Mouse (Mus musculus) heart, embryonic 11.5 days (tissue): Measurements from ENCODE around the gene B3gat2. TPM values are rescaled to one million over a fixed set of nuclear protein-coding genes. Genes with fewer than 3 reads are reported as not detected.

Source experiments
- ATAC-seq: fragments of 200-750 bp; cut with Nextera tagmentation; replicated peaks from 2 replicates; pipeline ENCODE4 v1.8.0; 2017; ENCODE audit warnings: moderate library complexity; ENCODE audit not compliant: insufficient number of reproducible peaks, low FRiP score, low TSS enrichment
- H3K27ac ChIP-seq: fragments of 300-500 bp; sonication (generic); 2 replicates; pipeline ENCODE4 v1.5.1; 2014; ENCODE audit warnings: mild to moderate bottlenecking, low read depth, low read length
- H3K27me3 ChIP-seq: fragments of 300-500 bp; sonication (generic); 2 replicates; pipeline ENCODE4 v1.6.1; 2014; ENCODE audit warnings: mild to moderate bottlenecking, low read length, mixed read lengths; ENCODE audit not compliant: control insufficient read depth, insufficient read depth
- H3K36me3 ChIP-seq: fragments of 300-500 bp; sonication (generic); 2 replicates; pipeline ENCODE4 v1.6.1; 2014; ENCODE audit warnings: mild to moderate bottlenecking, low read length, moderate library complexity, mixed read lengths; ENCODE audit not compliant: control insufficient read depth, insufficient read depth
- H3K4me1 ChIP-seq: fragments of 300-500 bp; sonication (generic); 2 replicates; pipeline ENCODE4 v1.6.1; 2014; ENCODE audit warnings: low read length; ENCODE audit not compliant: control insufficient read depth, insufficient read depth
- H3K4me2 ChIP-seq: fragments of 300-500 bp; sonication (generic); 2 replicates; pipeline ENCODE4 v1.6.1; 2014; ENCODE audit warnings: mild to moderate bottlenecking, moderate library complexity
- H3K4me3 ChIP-seq: fragments of 300-500 bp; sonication (generic); 2 replicates; pipeline ENCODE4 v1.5.1; 2014; ENCODE audit warnings: low read depth, low read length
- H3K9ac ChIP-seq: fragments of 300-500 bp; sonication (generic); 2 replicates; pipeline ENCODE4 v1.6.1; 2014; ENCODE audit warnings: mild to moderate bottlenecking, low read depth, low read length, moderate library complexity
- H3K9me3 ChIP-seq: fragments of 300-500 bp; sonication (generic); replicated peaks from 2 replicates; pipeline ENCODE4 v1.6.1; 2016; ENCODE audit warnings: low read length; ENCODE audit not compliant: control insufficient read depth
- WGBS: fragments of 180-500 bp; shearing (Covaris S2); extraction: QIAGEN DNeasy Blood & Tissue Kit; methylation state at CpG from one replicate; pipeline ENCODE4 v1.1.7; 2014; ENCODE audit not compliant: insufficient replicate concordance; 5-methylcytosine and 5-hydroxymethylcytosine counted together
- polyA plus RNA-seq: library from polyadenylated mRNA; unstranded; fragments of >200 nt; fragmentation: Nextera tagmentation; extraction: Ambion mirVana; gene quantifications from 2 replicates; pipeline ENCODE4 v1.2.1, GENCODE M21; 2014

Gene B3gat2
- polyA plus RNA-seq, 1 experiment from 2014 or later, result 0.63 TPM

GRCm38 (mm10) chr1:23754340-23754739, 7.2 kb upstream of the B3gat2 start:
- H3K27ac ChIP-seq, result no peak overlapping the region
- no peak overlapping the region for H3K4me3 ChIP-seq
- H3K36me3 ChIP-seq, result no peaks in the 10 kb centered on the region
- H3K9me3 ChIP-seq, result no peaks in the 10 kb centered on the region
- 77% methylated on average over 1 of the region's 1 CpGs for WGBS
- no peaks in the 10 kb centered on the region for H3K4me1 ChIP-seq
- ATAC-seq, result no peak
- H3K9ac ChIP-seq, result no peak overlapping the region
- peaks cover 6% of the 10 kb centered on the region; the same call in 1 of the 2 replicates for H3K27me3 ChIP-seq
- H3K4me2 ChIP-seq, result no peak overlapping the region

GRCm38 (mm10) chr1:23754967-23755366, 6.6 kb upstream of the B3gat2 start:
- Histone ChIP-seq H3K4me3 (no peak overlapping the region), H3K9me3 (no peaks in the 10 kb centered on the region), H3K4me2 (no peak overlapping the region), H3K27ac (no peak overlapping the region), H3K36me3 (no peaks in the 10 kb centered on the region), H3K27me3 (peaks cover 12% of the 10 kb centered on the region), H3K9ac (no peak overlapping the region), H3K4me1 (no peaks in the 10 kb centered on the region)
- WGBS, result 77% methylated on average over 1 of the region's 1 CpGs
- ATAC-seq, result no peak

DNA sequence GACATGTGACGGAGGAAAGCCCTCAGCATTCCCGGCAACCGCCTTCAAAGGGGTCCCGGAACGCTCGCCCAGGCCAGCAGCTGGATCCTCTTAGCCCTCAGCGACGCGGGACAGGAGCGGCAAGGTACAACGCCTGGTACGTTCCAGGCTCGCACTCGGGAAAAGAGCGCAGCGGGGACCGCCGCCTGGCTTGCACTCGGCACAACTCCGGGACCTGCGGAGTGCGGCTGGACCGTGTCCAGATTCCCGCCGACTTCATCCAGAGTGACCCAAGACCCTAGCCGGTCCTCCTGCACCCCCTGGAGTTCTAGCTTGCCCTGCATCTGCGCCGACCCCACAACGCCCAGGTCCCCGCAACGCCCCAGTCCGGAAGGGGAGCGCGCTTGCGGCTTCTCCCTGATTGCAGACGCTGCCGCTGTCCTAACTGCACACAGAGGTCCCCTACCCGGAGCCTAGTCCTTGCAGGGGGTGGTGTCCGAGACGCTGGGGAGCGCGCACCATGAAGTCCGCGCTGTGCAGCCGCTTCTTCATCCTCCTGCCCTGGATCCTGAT, 659 bp downstream of the B3gat2 start:
- H3K4me3 ChIP-seq, result peak overlapping the region; percentile 62
- H3K9ac ChIP-seq, result peak overlapping the region; percentile 43; the same call in 1 of the 2 replicates
- peaks cover 50% of the 10 kb centered on the region for H3K27me3 ChIP-seq
- peaks cover 7% of the 10 kb centered on the region; the same call in 1 of the 2 replicates for H3K4me1 ChIP-seq
- no peak overlapping the region for H3K27ac ChIP-seq
- H3K9me3 ChIP-seq, result no peaks in the 10 kb centered on the region
- peak overlapping the region; percentile 98 for H3K4me2 ChIP-seq
- ATAC-seq, result no peak
- no peaks in the 10 kb centered on the region for H3K36me3 ChIP-seq
- WGBS, result 0% methylated on average over 45 of the region's 45 CpGs

DNA sequence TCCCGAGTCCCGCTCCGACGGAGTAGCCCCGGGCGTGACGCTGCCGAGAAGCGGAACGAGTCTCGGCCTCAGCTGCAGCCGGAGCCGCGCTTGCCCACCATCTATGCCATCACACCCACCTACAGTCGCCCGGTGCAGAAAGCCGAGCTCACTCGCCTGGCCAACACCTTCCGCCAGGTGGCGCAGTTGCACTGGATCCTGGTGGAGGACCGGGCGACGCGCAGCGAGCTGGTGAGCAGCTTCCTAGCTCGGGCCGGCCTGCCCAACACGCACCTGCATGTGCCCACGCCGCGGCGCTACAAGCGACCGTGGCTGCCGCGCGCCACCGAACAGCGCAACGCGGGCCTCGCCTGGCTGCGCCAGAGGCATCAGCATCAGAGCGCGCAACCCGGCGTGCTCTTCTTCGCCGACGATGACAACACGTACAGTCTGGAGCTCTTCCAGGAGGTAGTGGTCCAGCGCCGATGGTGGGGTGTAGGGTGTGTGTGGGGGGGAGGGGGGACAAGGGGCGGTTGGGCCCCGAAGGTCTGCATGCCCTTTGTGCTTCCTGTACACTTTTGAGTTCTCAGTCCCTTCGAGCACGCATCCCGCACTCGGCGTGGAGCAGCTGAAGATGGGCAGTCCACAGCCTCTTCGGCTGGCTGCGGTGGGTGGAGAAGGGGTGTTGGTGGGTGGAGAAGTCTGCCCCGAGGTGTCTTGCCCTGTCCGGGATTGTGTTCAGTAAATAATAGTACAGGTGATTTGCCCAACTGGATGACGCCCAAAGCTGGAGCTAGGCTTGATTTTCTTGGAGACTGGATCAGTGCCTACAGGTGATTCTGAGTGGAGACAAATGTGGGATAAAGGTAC, 1.5 kb downstream of the B3gat2 start:
- H3K9ac ChIP-seq, result peak overlapping the region; percentile 43; the same call in 1 of the 2 replicates
- WGBS, result 3% methylated on average over 63 of the region's 65 CpGs

GRCm38 (mm10) chr1:23763726-23764125, 2.2 kb downstream of the B3gat2 start:
- H3K27ac ChIP-seq, result no peak overlapping the region
- H3K4me3 ChIP-seq, result no peak overlapping the region
- no peaks in the 10 kb centered on the region for H3K9me3 ChIP-seq
- H3K4me1 ChIP-seq, result peaks cover 7% of the 10 kb centered on the region; the same call in 1 of the 2 replicates
- H3K27me3 ChIP-seq, result peaks cover 50% of the 10 kb centered on the region
- no peaks in the 10 kb centered on the region for H3K36me3 ChIP-seq
- peak overlapping the region; percentile 98 for H3K4me2 ChIP-seq
- H3K9ac ChIP-seq, result no peak overlapping the region
- WGBS, result 3% methylated on average over 7 of the region's 7 CpGs
- ATAC-seq, result no peak

More for the DNA sequence above, 1.5 kb downstream of the B3gat2 start:
- Histone ChIP-seq H3K36me3 (no peaks in the 10 kb centered on the region), H3K27me3 (peaks cover 50% of the 10 kb centered on the region), H3K27ac (no peak overlapping the region), H3K4me3 (peak overlapping the region; percentile 62), H3K4me1 (peaks cover 7% of the 10 kb centered on the region; the same call in 1 of the 2 replicates), H3K9me3 (no peaks in the 10 kb centered on the region), H3K4me2 (peak overlapping the region; percentile 98)
- peak; percentile 73 for ATAC-seq

DNA sequence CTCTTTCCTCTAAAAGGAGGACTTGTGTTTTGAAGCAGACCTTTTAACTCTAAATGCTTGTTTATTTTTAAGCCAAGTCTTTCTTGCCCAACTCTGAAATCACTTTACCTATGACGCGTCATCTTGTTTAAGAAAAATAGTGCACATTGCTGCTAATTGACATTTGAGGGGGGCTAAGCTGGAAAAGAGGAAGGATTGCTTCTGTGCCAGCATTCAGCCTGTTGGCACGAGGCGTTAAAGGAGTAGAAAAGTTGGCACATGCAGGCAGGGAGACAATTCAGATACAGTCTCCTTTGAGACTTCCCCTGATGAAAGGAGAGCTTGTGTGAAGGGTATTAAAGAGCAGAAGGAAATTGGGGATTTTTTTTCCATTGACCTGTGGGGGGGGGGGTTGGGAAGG, 3.2 kb downstream of the B3gat2 start:
- Histone ChIP-seq H3K4me1 (peaks cover 7% of the 10 kb centered on the region; the same call in 1 of the 2 replicates), H3K4me2 (no peak overlapping the region), H3K9ac (no peak overlapping the region), H3K27ac (no peak overlapping the region), H3K27me3 (peaks cover 40% of the 10 kb centered on the region), H3K4me3 (no peak overlapping the region), H3K9me3 (no peaks in the 10 kb centered on the region), H3K36me3 (no peaks in the 10 kb centered on the region)
- WGBS, result 63% methylated on average over 4 of the region's 4 CpGs
- ATAC-seq, result no peak

DNA sequence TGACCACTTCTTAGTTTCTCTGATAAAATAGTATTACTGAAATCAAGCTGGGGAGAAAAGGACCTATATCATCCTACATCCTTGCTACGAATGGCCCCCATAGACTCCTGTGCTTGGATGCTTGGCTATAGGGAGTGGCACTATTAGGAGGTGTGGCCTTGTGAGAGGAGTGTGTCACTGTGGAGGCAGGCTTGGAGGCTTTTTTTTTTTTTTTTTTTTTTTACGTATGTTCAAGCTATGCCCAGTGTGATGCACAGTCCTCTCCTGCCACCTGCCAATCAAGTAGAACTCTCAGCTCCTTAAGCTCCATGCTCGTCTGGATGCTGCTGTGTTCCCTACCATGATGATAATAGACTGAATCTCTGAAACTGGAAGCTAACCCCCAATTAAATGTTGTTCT, 11.5 kb downstream of the B3gat2 start:
- H3K9ac ChIP-seq, result no peak overlapping the region
- ATAC-seq, result no peak
- no peaks in the 10 kb centered on the region for H3K27me3 ChIP-seq
- no peak overlapping the region for H3K4me3 ChIP-seq
- H3K27ac ChIP-seq, result no peak overlapping the region
- 60% methylated on average over 3 of the region's 3 CpGs for WGBS
- H3K4me2 ChIP-seq, result no peak overlapping the region
- H3K4me1 ChIP-seq, result no peaks in the 10 kb centered on the region
- H3K36me3 ChIP-seq, result no peaks in the 10 kb centered on the region
- no peaks in the 10 kb centered on the region for H3K9me3 ChIP-seq

DNA sequence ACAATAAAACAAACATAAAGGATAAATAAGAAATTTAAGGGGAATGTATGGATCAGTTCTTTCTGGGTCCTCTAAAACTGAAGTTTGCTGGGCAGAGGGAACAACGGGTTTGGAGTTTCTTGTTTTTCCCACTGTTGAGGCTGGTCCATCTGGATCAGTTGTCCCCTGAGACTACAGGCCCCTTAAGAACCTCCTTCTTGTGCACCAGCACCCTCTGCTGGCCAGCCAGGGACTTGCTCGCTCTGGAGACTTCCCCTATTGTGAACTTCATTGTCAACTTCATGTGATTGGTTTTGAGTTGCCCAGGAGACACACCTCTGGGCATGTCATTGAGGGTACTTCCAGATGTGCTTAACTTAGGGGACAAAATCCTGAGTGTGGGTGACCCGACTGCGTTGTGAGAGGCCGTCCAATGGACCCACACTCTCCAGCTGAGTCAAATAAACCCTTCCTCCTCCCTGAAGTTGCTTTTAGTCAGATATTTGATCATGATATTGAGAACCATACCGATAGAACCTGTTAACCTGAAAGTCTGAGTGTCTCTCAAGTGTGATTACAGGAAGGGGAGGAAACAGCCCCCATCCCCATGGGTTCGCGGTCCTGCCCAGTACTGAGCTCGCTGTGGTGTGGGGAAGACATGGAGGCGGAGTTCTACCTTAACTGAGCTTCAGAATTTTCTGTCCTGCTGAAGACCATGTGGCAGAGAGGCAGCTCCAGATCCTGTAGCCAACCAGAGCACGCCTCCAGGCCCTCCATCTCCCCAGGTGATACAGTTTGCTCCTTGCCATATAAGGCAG, 31.4 kb downstream of the B3gat2 start:
- ATAC-seq, result no peak
- 40% methylated on average over 11 of the region's 11 CpGs for WGBS
- Histone ChIP-seq H3K27ac (no peak overlapping the region), H3K27me3 (no peaks in the 10 kb centered on the region), H3K9ac (no peak overlapping the region), H3K4me3 (no peak overlapping the region), H3K4me1 (no peaks in the 10 kb centered on the region), H3K36me3 (no peaks in the 10 kb centered on the region), H3K9me3 (no peaks in the 10 kb centered on the region), H3K4me2 (no peak overlapping the region)
